Mouse (Mus musculus): ENCODE measurements around the gene Chrna7. TPM values are rescaled to one million over a fixed set of nuclear protein-coding genes. Genes with fewer than 3 reads are reported as not detected.

Gene Chrna7
- polyA plus RNA-seq, 1 experiment = 2.4 TPM

DNA sequence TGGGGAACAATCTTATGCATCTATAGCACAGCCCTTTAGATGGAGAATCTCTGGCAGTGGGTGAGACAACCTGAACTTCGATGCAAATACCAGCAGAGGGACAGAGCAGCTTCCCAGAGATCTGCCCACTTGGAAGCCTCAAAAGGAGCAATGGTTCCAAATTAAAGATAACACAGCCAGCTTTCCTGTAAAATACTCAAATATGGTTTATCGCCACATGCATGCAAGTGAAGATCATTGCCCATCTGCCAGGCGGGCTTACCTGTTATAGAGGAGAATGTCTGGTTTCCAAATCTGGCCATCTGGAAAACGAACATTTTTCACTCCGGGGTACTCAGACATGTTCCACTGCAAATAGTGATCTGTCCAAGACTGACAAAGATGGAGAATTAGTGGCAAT, 64.0 kb downstream of the Chrna7 start:
- Histone ChIP-seq H3K4me3 (ENCODE audit: control insufficient read depth, low read depth, low read length) (no peak overlapping the region), H3K4me1 (ENCODE audit: control insufficient read depth, insufficient read depth, low read length) (no peaks in the 10 kb centered on the region), H3K27me3 (ENCODE audit: control insufficient read depth, insufficient read depth, low read length) (no peaks in the 10 kb centered on the region), H3K36me3 (ENCODE audit: control insufficient read depth, insufficient read depth, low read length) (no peaks in the 10 kb centered on the region), H3K27ac (ENCODE audit: control insufficient read depth, insufficient read depth, low read depth, low read length) (no peak overlapping the region)
- TF ChIP-seq POLR2A (IDR thresholded peaks at IDR 0.05; ENCODE audit: control insufficient read depth, low read depth, low read length) (no peak), CTCF (IDR thresholded peaks at IDR 0.05; ENCODE audit: control insufficient read depth, insufficient read depth, insufficient replicate concordance, low read depth, low read length) (no peak)

DNA sequence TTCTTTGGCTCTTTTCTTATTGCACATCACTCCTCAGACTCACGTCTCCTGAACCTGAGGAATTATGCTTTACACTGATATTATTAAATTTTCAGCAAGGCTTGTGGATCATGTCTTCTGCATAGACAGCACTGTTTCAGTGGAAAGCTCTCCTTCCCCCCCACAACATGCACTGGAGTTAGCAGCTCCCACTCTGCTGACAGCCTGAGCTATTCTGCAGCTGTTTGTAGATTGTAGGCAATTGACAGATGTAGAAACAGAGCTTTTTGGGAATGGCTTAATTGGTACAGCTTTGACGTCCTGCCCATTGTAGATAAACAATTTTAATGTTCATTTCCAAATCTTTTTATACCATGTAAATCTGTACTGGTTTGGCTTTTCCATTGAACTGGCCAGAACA, 89.8 kb downstream of the Chrna7 start:
- TF ChIP-seq POLR2A (IDR thresholded peaks at IDR 0.05; ENCODE audit: control insufficient read depth, low read depth, low read length) (no peak), CTCF (IDR thresholded peaks at IDR 0.05; ENCODE audit: control insufficient read depth, insufficient read depth, insufficient replicate concordance, low read depth, low read length) (no peak)
- no peaks in the 10 kb centered on the region for H3K27me3 ChIP-seq (ENCODE audit: control insufficient read depth, insufficient read depth, low read length)

DNA sequence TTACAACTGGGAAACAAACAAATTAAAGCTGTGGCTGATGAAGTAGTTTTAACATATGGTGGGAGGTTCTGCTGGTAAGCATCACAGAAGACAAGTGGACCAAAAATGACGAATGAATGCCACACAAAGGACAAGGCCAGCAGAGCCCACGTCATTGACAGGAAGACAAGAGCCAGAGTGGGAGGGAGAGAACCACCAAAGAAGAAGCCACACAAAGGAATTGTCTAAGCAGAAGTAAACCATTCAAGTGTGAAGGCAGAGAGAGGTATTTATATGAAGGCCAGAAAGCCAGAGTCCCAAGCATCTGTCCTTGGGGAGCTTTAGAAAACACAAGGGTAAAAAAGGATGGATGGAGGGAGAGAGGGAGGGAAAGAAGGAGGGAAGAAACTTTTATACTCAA, 98.7 kb downstream of the Chrna7 start:
- H3K27me3 ChIP-seq (ENCODE audit: control insufficient read depth, insufficient read depth, low read length) = no peaks in the 10 kb centered on the region
- no peaks in the 10 kb centered on the region for H3K36me3 ChIP-seq (ENCODE audit: control insufficient read depth, insufficient read depth, low read length)
- no peak overlapping the region for H3K27ac ChIP-seq (ENCODE audit: control insufficient read depth, insufficient read depth, low read depth, low read length)
- no peaks in the 10 kb centered on the region for H3K4me1 ChIP-seq (ENCODE audit: control insufficient read depth, insufficient read depth, low read length)
- no peak for TF ChIP-seq POLR2A (IDR thresholded peaks at IDR 0.05; ENCODE audit: control insufficient read depth, low read depth, low read length)
- TF ChIP-seq CTCF (IDR thresholded peaks at IDR 0.05; ENCODE audit: control insufficient read depth, insufficient read depth, insufficient replicate concordance, low read depth, low read length) = no peak
- H3K4me3 ChIP-seq (ENCODE audit: control insufficient read depth, low read depth, low read length) = no peak overlapping the region

More for the DNA sequence above, 89.8 kb downstream of the Chrna7 start:
- H3K4me1 ChIP-seq (ENCODE audit: control insufficient read depth, insufficient read depth, low read length) = no peaks in the 10 kb centered on the region
- no peak overlapping the region for H3K4me3 ChIP-seq (ENCODE audit: control insufficient read depth, low read depth, low read length)
- no peaks in the 10 kb centered on the region for H3K36me3 ChIP-seq (ENCODE audit: control insufficient read depth, insufficient read depth, low read length)
- no peak overlapping the region for H3K27ac ChIP-seq (ENCODE audit: control insufficient read depth, insufficient read depth, low read depth, low read length)

DNA sequence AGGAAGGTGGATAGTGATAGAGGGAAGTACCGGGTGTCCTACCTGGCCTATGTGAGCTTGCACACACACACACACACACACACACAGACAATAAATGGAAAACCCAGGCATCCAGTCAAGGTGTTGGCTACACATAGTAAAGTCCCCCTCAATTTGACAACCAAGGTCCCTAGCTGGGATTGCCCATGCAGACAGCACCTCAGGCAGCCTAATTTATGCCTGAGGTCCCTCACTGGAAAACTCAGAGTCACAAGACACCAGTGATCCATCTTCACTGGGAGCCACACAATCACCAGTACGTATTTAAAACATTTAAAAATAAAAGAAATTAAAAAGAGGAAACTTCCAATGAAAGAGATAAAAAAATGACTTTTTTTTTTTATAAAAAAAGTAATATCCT, 99.1 kb downstream of the Chrna7 start:
- Histone ChIP-seq H3K4me3 (ENCODE audit: control insufficient read depth, low read depth, low read length) (no peak overlapping the region), H3K4me1 (ENCODE audit: control insufficient read depth, insufficient read depth, low read length) (no peaks in the 10 kb centered on the region), H3K36me3 (ENCODE audit: control insufficient read depth, insufficient read depth, low read length) (no peaks in the 10 kb centered on the region), H3K27me3 (ENCODE audit: control insufficient read depth, insufficient read depth, low read length) (no peaks in the 10 kb centered on the region), H3K27ac (ENCODE audit: control insufficient read depth, insufficient read depth, low read depth, low read length) (no peak overlapping the region)
- no peak for TF ChIP-seq CTCF (IDR thresholded peaks at IDR 0.05; ENCODE audit: control insufficient read depth, insufficient read depth, insufficient replicate concordance, low read depth, low read length)
- no peak for TF ChIP-seq POLR2A (IDR thresholded peaks at IDR 0.05; ENCODE audit: control insufficient read depth, low read depth, low read length)

DNA sequence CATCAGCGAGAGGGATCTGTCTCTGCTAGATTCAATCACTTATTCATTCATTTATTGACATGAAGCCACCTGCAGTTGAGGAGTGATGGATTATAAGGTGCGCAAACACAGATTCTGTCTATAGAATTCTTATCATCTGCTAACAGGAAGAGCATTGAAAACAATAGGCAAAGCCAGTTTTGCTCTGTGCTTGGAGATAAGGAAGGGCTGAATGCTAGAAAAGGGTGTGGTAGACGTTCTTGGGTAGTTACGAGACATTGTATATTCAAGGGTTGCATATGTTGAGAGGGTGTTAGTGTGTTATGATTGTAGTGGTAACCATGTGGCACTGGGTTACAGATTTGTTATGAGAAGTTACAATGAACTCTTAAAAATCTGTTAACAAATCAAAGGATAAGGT, 103.0 kb downstream of the Chrna7 start:
- no peaks in the 10 kb centered on the region for H3K27me3 ChIP-seq (ENCODE audit: control insufficient read depth, insufficient read depth, low read length)
- TF ChIP-seq CTCF (IDR thresholded peaks at IDR 0.05; ENCODE audit: control insufficient read depth, insufficient read depth, insufficient replicate concordance, low read depth, low read length) (no peak), POLR2A (IDR thresholded peaks at IDR 0.05; ENCODE audit: control insufficient read depth, low read depth, low read length) (no peak)
- H3K27ac ChIP-seq (ENCODE audit: control insufficient read depth, insufficient read depth, low read depth, low read length) = no peak overlapping the region
- H3K4me1 ChIP-seq (ENCODE audit: control insufficient read depth, insufficient read depth, low read length) = no peaks in the 10 kb centered on the region
- no peak overlapping the region for H3K4me3 ChIP-seq (ENCODE audit: control insufficient read depth, low read depth, low read length)
- no peaks in the 10 kb centered on the region for H3K36me3 ChIP-seq (ENCODE audit: control insufficient read depth, insufficient read depth, low read length)

DNA sequence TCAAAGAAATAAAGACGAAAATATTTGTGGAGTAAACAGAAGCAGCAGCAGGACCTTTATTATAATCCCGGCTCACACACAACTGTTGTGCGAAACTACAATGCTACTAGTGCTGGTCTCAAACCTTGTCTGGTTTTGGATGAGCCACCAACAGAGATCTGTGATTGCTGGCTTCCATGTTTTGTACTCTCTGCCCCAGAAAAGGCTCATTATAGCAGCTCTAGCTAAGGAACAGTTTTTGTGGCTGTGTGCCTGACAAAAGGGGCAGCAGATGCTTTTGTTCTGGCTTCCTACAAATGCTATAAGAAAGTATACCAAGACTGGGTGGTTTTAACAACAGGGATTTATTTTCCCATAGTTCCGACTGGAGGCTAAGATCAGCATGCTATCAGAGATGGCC, 126.4 kb downstream of the Chrna7 start:
- H3K4me1 ChIP-seq (ENCODE audit: control insufficient read depth, insufficient read depth, low read length) = no peaks in the 10 kb centered on the region
- H3K4me3 ChIP-seq (ENCODE audit: control insufficient read depth, low read depth, low read length) = no peak overlapping the region
- H3K27ac ChIP-seq (ENCODE audit: control insufficient read depth, insufficient read depth, low read depth, low read length) = no peak overlapping the region
- TF ChIP-seq POLR2A (IDR thresholded peaks at IDR 0.05; ENCODE audit: control insufficient read depth, low read depth, low read length) (no peak), CTCF (IDR thresholded peaks at IDR 0.05; ENCODE audit: control insufficient read depth, insufficient read depth, insufficient replicate concordance, low read depth, low read length) (no peak)
- no peaks in the 10 kb centered on the region for H3K27me3 ChIP-seq (ENCODE audit: control insufficient read depth, insufficient read depth, low read length)
- no peaks in the 10 kb centered on the region for H3K36me3 ChIP-seq (ENCODE audit: control insufficient read depth, insufficient read depth, low read length)

DNA sequence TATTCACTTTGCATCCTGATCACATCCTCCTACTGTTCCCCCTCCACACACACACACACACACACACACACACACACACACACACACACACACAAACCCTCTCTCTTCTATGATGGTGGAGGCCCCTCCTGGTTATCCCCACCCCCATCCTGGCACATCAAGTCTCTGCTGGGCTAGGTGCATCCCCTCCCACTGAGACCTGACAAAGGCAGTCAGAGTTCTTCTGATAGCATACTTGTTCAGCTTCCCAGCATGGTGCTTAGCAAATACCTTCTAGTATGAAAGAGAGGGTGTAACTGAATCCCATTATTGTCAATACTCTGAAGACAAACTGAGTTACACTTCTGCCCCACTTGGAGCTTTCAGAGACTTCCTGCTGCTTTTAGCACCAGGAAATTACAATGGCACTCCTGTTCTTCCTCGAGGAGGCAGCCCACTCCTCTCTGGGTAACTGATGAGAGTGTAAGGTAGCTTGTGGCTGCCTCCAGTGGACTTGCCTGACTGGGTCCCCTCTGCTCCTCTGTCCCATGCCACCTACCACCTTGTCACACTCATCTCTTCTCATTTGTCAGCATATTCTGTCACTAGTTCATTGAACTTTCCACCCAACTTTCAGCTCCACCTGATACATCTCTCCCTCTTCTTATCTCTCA, 127.9 kb downstream of the Chrna7 start:
- H3K27ac ChIP-seq (ENCODE audit: control insufficient read depth, insufficient read depth, low read depth, low read length) = no peak overlapping the region
- no peaks in the 10 kb centered on the region for H3K4me1 ChIP-seq (ENCODE audit: control insufficient read depth, insufficient read depth, low read length)
- TF ChIP-seq CTCF (IDR thresholded peaks at IDR 0.05; ENCODE audit: control insufficient read depth, insufficient read depth, insufficient replicate concordance, low read depth, low read length) = no peak
- no peak for TF ChIP-seq POLR2A (IDR thresholded peaks at IDR 0.05; ENCODE audit: control insufficient read depth, low read depth, low read length)
- no peaks in the 10 kb centered on the region for H3K27me3 ChIP-seq (ENCODE audit: control insufficient read depth, insufficient read depth, low read length)
- H3K4me3 ChIP-seq (ENCODE audit: control insufficient read depth, low read depth, low read length) = no peak overlapping the region
- H3K36me3 ChIP-seq (ENCODE audit: control insufficient read depth, insufficient read depth, low read length) = no peaks in the 10 kb centered on the region

Measured in testis, adult 2 months (tissue).